Mouse (Mus musculus): Measurements from ENCODE around the gene Scfd2.

GRCm38 (mm10) chr5:74196307-74196618, 335.3 kb downstream of the Scfd2 start:
- TF ChIP-seq CTCF (IDR thresholded peaks at IDR 0.05; ENCODE audit: low read depth) (no peak), EP300 (IDR thresholded peaks at IDR 0.05; ENCODE audit: low read depth) (no peak)
